Mouse (Mus musculus): ENCODE measurements around the gene 1700020A23Rik.

1700020A23Rik gene

GRCm38 (mm10) chr2:130450434-130450796 lies 45.4 kb downstream of the 1700020A23Rik start:
- peak; percentile 84 for DNase-seq (ENCODE audit: extremely low read depth, insufficient read length, low spot score)

DNA sequence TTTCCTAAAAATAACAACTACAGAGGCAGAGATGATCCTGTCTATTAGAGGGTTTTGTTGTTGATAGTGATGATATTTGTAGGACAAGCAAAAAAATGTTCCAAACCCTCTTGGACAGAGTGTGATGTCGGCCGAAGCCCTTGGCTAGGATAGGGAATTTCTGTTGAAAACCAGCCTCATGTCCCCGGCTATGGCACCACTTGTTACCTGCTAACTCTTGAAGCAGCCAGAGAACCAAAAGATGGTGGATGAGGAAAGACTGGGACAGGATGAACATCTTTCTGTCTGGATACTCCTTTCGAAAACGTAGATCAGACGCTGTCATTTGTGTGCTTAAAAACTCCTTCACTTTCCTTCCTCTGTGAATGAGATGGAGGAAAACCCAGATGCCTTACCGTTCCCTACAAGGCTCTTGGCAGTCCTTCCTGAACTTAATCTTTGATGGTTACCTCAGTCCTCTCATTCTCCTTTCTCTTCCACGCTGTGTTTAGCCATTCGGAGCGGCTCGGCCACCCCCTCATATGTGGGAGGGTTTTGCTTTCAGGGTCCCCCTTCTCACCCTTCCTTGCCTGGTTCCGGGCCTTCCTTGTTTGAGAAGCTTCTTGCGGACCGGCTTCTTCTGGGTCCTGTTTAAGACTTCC lies 46.1 kb downstream of the 1700020A23Rik start:
- DNase-seq (ENCODE audit: extremely low read depth, insufficient read length, low spot score), result no peak

- no peak for DNase-seq (ENCODE audit: extremely low read depth, insufficient read length, low spot score)
Observed at GRCm38 (mm10) chr2:130451727-130452090, 46.6 kb downstream of the 1700020A23Rik start.

- DNase-seq (ENCODE audit: extremely low read depth, insufficient read length, low spot score), result no peak
Observed at GRCm38 (mm10) chr2:130452266-130452665, 47.2 kb downstream of the 1700020A23Rik start.

DNA sequence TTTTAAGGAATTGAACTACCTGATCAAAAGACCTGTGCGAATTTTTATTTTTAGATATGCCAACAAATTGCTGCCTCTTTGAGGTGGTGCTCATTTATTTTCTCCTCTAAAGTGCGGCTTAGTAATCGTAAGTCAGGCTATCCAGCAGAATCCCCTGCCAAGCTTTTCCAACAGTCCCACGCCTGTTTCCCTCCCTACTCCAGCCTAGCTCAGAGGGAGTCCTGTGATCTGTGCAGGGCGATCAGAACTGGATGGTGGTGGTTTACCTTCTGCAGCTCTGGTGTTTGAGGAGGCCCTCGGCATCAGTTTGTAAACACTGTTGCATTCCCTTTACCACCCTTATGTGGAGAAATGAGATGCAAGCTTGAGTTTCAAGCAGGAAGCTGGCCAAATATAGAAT lies 48.4 kb downstream of the 1700020A23Rik start:
- no peak for DNase-seq (ENCODE audit: extremely low read depth, insufficient read length, low spot score)

DNA sequence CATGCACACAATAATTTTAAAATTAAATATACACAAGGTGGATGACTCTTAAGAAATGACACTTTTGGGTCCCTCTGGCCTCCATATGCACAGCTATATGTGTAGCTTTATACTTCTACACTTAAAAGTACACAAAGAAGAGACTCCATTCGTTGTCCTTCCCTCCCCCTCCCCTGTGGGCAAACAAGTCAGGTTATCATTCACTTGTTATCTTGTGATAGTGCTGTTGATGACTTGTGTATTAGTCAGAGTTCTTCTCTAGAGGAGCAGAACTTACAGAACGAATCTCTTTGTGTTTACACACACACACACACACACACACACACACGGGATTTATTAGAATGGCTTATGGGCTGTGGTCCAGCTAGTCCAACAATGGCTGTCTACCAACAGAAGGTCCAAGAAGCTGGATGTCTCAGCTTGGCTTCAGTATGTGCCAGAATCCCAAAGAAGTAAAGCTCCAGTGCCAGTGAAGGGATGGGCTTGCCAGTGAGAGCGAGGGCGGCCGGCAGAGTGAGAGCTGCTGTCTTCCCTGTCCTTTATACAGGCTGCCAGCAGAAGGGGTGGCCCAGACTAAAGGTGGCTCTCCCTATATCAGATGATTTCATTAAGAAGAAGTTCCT lies 49.8 kb downstream of the 1700020A23Rik start:
- no peak for DNase-seq (ENCODE audit: extremely low read depth, insufficient read length, low spot score)
